Mouse (Mus musculus) liver, embryonic 11.5 days (tissue): ENCODE measurements around the gene Fgfr2. TPM values are rescaled to one million over a fixed set of nuclear protein-coding genes. Genes with fewer than 3 reads are reported as not detected.
A peak's percentile ranks its signal among the peaks of the same experiment; 100 is the strongest.

Experiments used
- ATAC-seq: fragments of 200-750 bp; cut with Nextera tagmentation; replicated peaks from 2 replicates; pipeline ENCODE4 v1.8.0; 2017; ENCODE audit warnings: moderate number of reproducible peaks, mild to moderate bottlenecking, moderate TSS enrichment, moderate library complexity; ENCODE audit not compliant: low FRiP score
- DNase-seq: peaks from one replicate; pipeline ENCODE4 v3.0.0-alpha.2; 2017; ENCODE audit warnings: low spot score
- H3K27ac ChIP-seq: fragments of 300-500 bp; sonication (generic); 2 replicates; pipeline ENCODE4 v1.5.1; 2014; ENCODE audit warnings: mild to moderate bottlenecking, low read depth, low read length, control low read depth
- H3K27me3 ChIP-seq: fragments of 300-500 bp; sonication (generic); replicated peaks from 2 replicates; pipeline ENCODE4 v1.6.1; 2014; ENCODE audit warnings: low read length, mixed read lengths; ENCODE audit not compliant: control insufficient read depth, insufficient read depth
- H3K36me3 ChIP-seq: fragments of 300-500 bp; sonication (generic); 2 replicates; pipeline ENCODE4 v1.6.1; 2014; ENCODE audit warnings: mild to moderate bottlenecking, low read length, moderate library complexity, mixed read lengths; ENCODE audit not compliant: control insufficient read depth, insufficient read depth
- H3K4me1 ChIP-seq: fragments of 300-500 bp; sonication (generic); replicated peaks from 2 replicates; pipeline ENCODE4 v1.6.1; 2014; ENCODE audit warnings: low read length, mixed read lengths; ENCODE audit not compliant: control insufficient read depth, insufficient read depth
- H3K4me2 ChIP-seq: fragments of 300-500 bp; sonication (generic); 2 replicates; pipeline ENCODE4 v1.6.1; 2014; ENCODE audit warnings: mild to moderate bottlenecking, control low read depth, moderate library complexity
- H3K4me3 ChIP-seq: fragments of 300-500 bp; sonication (generic); 2 replicates; pipeline ENCODE4 v1.5.1; 2014; ENCODE audit warnings: low read depth, low read length, control low read depth
- H3K9ac ChIP-seq: fragments of 300-500 bp; sonication (generic); 2 replicates; pipeline ENCODE4 v1.6.1; 2014; ENCODE audit warnings: low read depth, low read length, control low read depth
- H3K9me3 ChIP-seq: fragments of 300-500 bp; sonication (generic); 2 replicates; pipeline ENCODE4 v1.6.1; 2016; ENCODE audit warnings: low read length, inconsistent platforms, mixed read lengths; ENCODE audit not compliant: control insufficient read depth
- WGBS: fragments of 180-500 bp; shearing (Covaris S2); extraction: QIAGEN DNeasy Blood & Tissue Kit; methylation state at CpG from one replicate; pipeline ENCODE4 v1.1.7; 2014; 5-methylcytosine and 5-hydroxymethylcytosine counted together
- polyA plus RNA-seq: library from polyadenylated mRNA; unstranded; fragments of >200 nt; fragmentation: Nextera tagmentation; extraction: Ambion mirVana; gene quantifications from 2 replicates; pipeline ENCODE4 v1.2.1, GENCODE M21; 2014

Fgfr2 gene
- polyA plus RNA-seq, 1 experiment from 2014 or later, result 32.6 TPM

- ATAC-seq, result no peak
- Histone ChIP-seq H3K36me3 (no peaks in the 10 kb centered on the region), H3K9ac (no peak overlapping the region), H3K27ac (no peak overlapping the region), H3K27me3 (no peaks in the 10 kb centered on the region; the same call in 1 of the 2 replicates), H3K4me1 (no peaks in the 10 kb centered on the region), H3K4me2 (no peak overlapping the region), H3K4me3 (no peak overlapping the region), H3K9me3 (no peaks in the 10 kb centered on the region)
- 60% methylated on average over 6 of the region's 6 CpGs for WGBS
- no peak for DNase-seq
Measured at GRCm38 (mm10) chr7:132580511-132580910, 542.6 kb downstream of the Fgfr2 start.

- Histone ChIP-seq H3K27ac (no peak overlapping the region), H3K36me3 (no peaks in the 10 kb centered on the region), H3K9ac (peak overlapping the region; percentile 83; the same call in 1 of the 2 replicates), H3K27me3 (no peaks in the 10 kb centered on the region; the same call in 1 of the 2 replicates), H3K9me3 (no peaks in the 10 kb centered on the region), H3K4me3 (no peak overlapping the region; the same call in 1 of the 2 replicates), H3K4me2 (peak overlapping the region; percentile 60), H3K4me1 (peaks cover 10% of the 10 kb centered on the region)
- WGBS, result 44% methylated on average over 4 of the region's 4 CpGs
- ATAC-seq (no peak), DNase-seq (no peak)
Measured at GRCm38 (mm10) chr7:132576891-132577290, 546.3 kb downstream of the Fgfr2 start.

GRCm38 (mm10) chr7:132576116-132576650, 547.0 kb downstream of the Fgfr2 start, which contains the start of gene Oat:
Gene Oat, minus strand, starts transcription at chr7:132576398.
- peak; percentile 95 for ATAC-seq
- H3K4me2 ChIP-seq, result peak within 1 kb of the TSS; percentile 60
- WGBS, result under 1% methylated on average over 49 of the region's 49 CpGs
- peak within 1 kb of the TSS; percentile 77 for H3K4me3 ChIP-seq
- H3K9me3 ChIP-seq, result no peaks in the 10 kb centered on the region
- H3K27me3 ChIP-seq, result no peaks in the 10 kb centered on the region; the same call in 1 of the 2 replicates
- DNase-seq, result peak; percentile 91
- H3K36me3 ChIP-seq, result no peaks in the 10 kb centered on the region
- H3K27ac ChIP-seq, result peak within 1 kb of the TSS; percentile 93
- peak within 1 kb of the TSS; percentile 83 for H3K9ac ChIP-seq
- peaks cover 16% of the 10 kb centered on the region for H3K4me1 ChIP-seq

DNA sequence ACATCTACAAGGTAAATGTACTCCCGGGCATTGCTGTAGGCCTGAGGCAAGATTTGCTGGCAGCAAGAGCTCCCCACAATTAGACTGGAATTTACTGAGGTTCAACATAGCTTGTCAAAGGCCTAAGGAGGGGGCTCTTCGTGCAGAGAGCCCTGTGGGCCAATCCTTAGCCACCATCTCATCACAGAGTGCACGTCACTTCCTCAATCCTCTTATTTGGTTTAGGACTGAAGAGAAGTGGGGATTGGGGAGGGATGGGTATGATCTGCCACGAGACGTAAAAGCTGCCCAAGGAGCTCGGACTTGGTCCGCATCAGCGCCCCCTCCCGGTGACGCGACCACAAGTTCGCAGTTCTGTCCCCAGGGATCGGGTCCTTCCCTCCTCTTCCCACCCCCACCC, 547.5 kb downstream of the Fgfr2 start:
- peak; percentile 86 for ATAC-seq
- no peaks in the 10 kb centered on the region for H3K9me3 ChIP-seq
- H3K27me3 ChIP-seq, result no peaks in the 10 kb centered on the region; the same call in 1 of the 2 replicates
- peak overlapping the region; percentile 83 for H3K9ac ChIP-seq
- H3K36me3 ChIP-seq, result no peaks in the 10 kb centered on the region
- peak overlapping the region; percentile 60 for H3K4me2 ChIP-seq
- H3K4me3 ChIP-seq, result peak overlapping the region; percentile 77
- no peak for DNase-seq
- H3K27ac ChIP-seq, result peak overlapping the region; percentile 93
- WGBS, result under 1% methylated on average over 13 of the region's 13 CpGs
- peaks cover 17% of the 10 kb centered on the region for H3K4me1 ChIP-seq

DNA sequence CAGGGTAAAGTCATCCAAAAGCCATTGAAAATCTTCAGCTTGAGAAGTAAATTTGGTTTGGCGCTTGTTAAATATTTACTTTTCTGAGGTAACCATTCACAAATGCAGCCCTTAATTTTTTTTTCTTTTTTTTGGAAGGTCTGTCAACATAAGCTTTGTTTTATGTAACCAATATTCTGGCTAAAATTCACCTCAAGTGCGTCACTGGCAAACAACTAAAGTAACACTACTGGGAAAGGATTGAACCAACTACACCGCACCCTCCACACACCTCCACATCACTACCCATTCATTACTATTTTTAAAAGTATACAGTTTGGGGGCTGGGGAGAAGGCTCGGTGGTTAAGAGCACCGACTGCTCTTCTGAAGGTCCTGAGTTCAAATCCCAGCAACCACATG, 548.5 kb downstream of the Fgfr2 start:
- no peak overlapping the region for H3K4me3 ChIP-seq
- peaks cover 27% of the 10 kb centered on the region for H3K4me1 ChIP-seq
- H3K4me2 ChIP-seq, result peak overlapping the region; percentile 16
- 70% methylated on average over 5 of the region's 5 CpGs for WGBS
- DNase-seq (no peak), ATAC-seq (no peak)
- no peaks in the 10 kb centered on the region for H3K36me3 ChIP-seq
- no peak overlapping the region for H3K27ac ChIP-seq
- H3K27me3 ChIP-seq, result no peaks in the 10 kb centered on the region
- H3K9me3 ChIP-seq, result no peaks in the 10 kb centered on the region
- no peak overlapping the region for H3K9ac ChIP-seq

DNA sequence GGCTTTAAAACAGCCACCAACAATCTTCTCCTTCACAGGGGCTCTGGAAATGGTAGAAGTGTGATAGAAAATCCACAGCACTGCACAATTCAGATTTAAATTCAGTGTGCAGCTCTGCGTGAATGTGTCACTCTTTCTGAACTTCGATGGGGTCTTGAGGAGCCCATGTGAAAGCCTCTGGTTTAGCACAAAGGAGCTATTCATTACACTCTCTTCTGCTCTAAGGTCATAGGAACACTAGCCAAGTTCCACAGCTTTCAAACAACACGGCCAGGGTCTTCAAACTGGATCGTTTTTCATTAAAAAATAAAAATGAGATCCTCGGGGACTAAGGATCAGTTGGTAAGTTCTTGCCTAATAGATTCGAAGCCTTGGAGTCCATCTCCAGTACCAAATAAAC, 549.9 kb downstream of the Fgfr2 start:
- H3K4me2 ChIP-seq, result peak overlapping the region; percentile 38
- DNase-seq (no peak), ATAC-seq (no peak)
- H3K4me3 ChIP-seq, result no peak overlapping the region
- peaks cover 28% of the 10 kb centered on the region for H3K4me1 ChIP-seq
- 85% methylated on average over 6 of the region's 6 CpGs for WGBS
- peaks cover 4% of the 10 kb centered on the region; the same call in 1 of the 2 replicates for H3K36me3 ChIP-seq
- H3K9ac ChIP-seq, result peak overlapping the region; percentile 11; the same call in 1 of the 2 replicates
- H3K27ac ChIP-seq, result 0 out of 2 replicates have a peak overlapping the region, but pooled peaks have one; percentile 1
- no peaks in the 10 kb centered on the region for H3K27me3 ChIP-seq
- H3K9me3 ChIP-seq, result no peaks in the 10 kb centered on the region

GRCm38 (mm10) chr7:132572738-132573137, 550.4 kb downstream of the Fgfr2 start:
- DNase-seq (no peak), ATAC-seq (no peak)
- H3K4me1 ChIP-seq, result peaks cover 28% of the 10 kb centered on the region
- no peak overlapping the region for H3K4me3 ChIP-seq
- H3K4me2 ChIP-seq, result peak overlapping the region; percentile 38
- no peaks in the 10 kb centered on the region for H3K27me3 ChIP-seq
- no peak overlapping the region for H3K9ac ChIP-seq
- peaks cover 4% of the 10 kb centered on the region; the same call in 1 of the 2 replicates for H3K36me3 ChIP-seq
- H3K9me3 ChIP-seq, result no peaks in the 10 kb centered on the region
- H3K27ac ChIP-seq, result no peak overlapping the region
- 61% methylated on average over 3 of the region's 3 CpGs for WGBS

DNA sequence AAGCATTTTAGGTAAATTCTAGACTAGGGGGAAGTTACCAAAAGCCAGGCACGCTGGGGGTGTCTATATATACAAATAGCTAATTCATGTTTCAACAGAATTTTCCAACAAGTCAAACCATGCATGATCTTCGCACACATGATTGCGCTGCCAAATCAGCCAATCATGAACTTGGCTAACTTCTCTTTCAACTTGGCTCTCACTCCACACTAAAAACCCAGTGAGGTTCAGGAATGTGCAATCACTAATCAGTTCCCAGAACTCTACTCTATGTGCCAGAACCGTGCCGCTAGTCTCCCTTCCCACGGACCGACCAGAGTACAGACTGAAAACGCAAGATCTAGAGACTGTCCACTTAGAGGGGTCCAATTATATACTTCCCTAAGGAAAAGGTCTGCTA, 551.7 kb downstream of the Fgfr2 start:
- no peak overlapping the region for H3K9ac ChIP-seq
- no peak for DNase-seq
- ATAC-seq, result no peak
- 88% methylated on average over 8 of the region's 8 CpGs for WGBS
- no peaks in the 10 kb centered on the region for H3K27me3 ChIP-seq
- H3K36me3 ChIP-seq, result peaks cover 9% of the 10 kb centered on the region
- no peak overlapping the region for H3K4me2 ChIP-seq
- H3K27ac ChIP-seq, result no peak overlapping the region
- H3K9me3 ChIP-seq, result no peaks in the 10 kb centered on the region
- no peak overlapping the region for H3K4me3 ChIP-seq
- peaks cover 28% of the 10 kb centered on the region for H3K4me1 ChIP-seq

DNA sequence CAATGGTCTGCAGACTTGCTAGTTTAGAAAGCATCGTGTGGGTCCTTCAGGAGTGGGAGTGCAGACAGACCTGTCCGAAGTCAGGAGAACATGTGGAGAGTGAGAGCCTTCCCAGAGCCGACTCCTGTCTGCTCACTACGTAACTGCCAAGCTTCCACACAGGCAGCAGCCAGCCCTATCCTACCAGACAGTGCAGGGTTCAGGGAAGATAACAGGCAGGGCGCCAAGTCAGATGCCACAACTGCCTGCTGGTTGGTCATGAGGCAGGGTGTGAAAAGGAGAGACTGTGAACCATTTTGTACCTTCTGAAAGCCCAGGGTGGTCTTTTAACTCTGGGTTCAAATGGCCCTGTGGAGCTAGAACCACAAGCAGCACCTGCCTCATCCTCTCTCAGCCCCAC, 553.1 kb downstream of the Fgfr2 start:
- Histone ChIP-seq H3K4me1 (peaks cover 25% of the 10 kb centered on the region), H3K27me3 (no peaks in the 10 kb centered on the region), H3K9ac (0 out of 2 replicates have a peak overlapping the region, but pooled peaks have one; percentile 12), H3K9me3 (no peaks in the 10 kb centered on the region), H3K4me2 (peak overlapping the region; percentile 26), H3K4me3 (no peak overlapping the region), H3K36me3 (peaks cover 12% of the 10 kb centered on the region), H3K27ac (peak overlapping the region; percentile 55; the same call in 1 of the 2 replicates)
- peak; percentile 92 for ATAC-seq
- no peak for DNase-seq
- WGBS, result 60% methylated on average over 5 of the region's 5 CpGs
